13 mouse cellular contexts compared by ENCODE assay signal in genomic region chr7:91601307-91601706, GRCm38 (mm10).
DNase-seq lines count a peak whose midpoint lies in the region; ATAC-seq lines count a peak whose summit lies in the region.
"Had no signal": no experiment of that assay in that cellular context is flagged by ENCODE, and none has a peak within 500 bp of the region (broad histone marks: within the 10 kb centered on the region; RNA-seq: fewer than 3 reads in every experiment).

No protein-coding gene starts in this region.

- ATAC-seq in kidney, embryonic 16.5 days (ENCODE audit: low FRiP score, low TSS enrichment): no peak
- peak; percentile 56; the same call in 1 of the 2 replicates for ATAC-seq in granulocyte monocyte progenitor cell, adult 5-6 weeks (replicated peaks; ENCODE audit: poor library complexity, severe bottlenecking)

- no peaks in the 10 kb centered on the region for H3K9me3 ChIP-seq in kidney, embryonic 16.5 days (ENCODE audit: low read length)
- H3K9me3 ChIP-seq: embryonic facial prominence, embryonic 13.5 days; neural tube, embryonic 13.5 days had no signal

- no peak overlapping the region for H3K4me2 ChIP-seq in kidney, embryonic 16.5 days (replicated peaks; ENCODE audit: low read depth, low read length)
- H3K4me2 ChIP-seq: embryonic facial prominence, embryonic 13.5 days; heart, embryonic 11.5 days; neural tube, embryonic 13.5 days had no signal

- H3K27me3 ChIP-seq in kidney, embryonic 16.5 days (ENCODE audit: insufficient read depth, low read length): no peaks in the 10 kb centered on the region
- H3K27me3 ChIP-seq: embryonic facial prominence, embryonic 13.5 days; neural tube, embryonic 13.5 days had no signal

- H3K9ac ChIP-seq in kidney, embryonic 16.5 days (replicated peaks; ENCODE audit: low read length): no peak overlapping the region
- H3K9ac ChIP-seq: embryonic facial prominence, embryonic 13.5 days; neural tube, embryonic 13.5 days had no signal

- no peaks in the 10 kb centered on the region for H3K4me1 ChIP-seq in kidney, embryonic 16.5 days (ENCODE audit: insufficient read depth, low read length)
- H3K4me1 ChIP-seq: embryonic facial prominence, embryonic 13.5 days; neural tube, embryonic 13.5 days had no signal

- H3K36me3 ChIP-seq in kidney, embryonic 16.5 days (ENCODE audit: insufficient read depth, low read length): no peaks in the 10 kb centered on the region
- H3K36me3 ChIP-seq: embryonic facial prominence, embryonic 13.5 days; neural tube, embryonic 13.5 days had no signal

- H3K27ac ChIP-seq in kidney, embryonic 16.5 days (ENCODE audit: low read length): no peak overlapping the region
- H3K27ac ChIP-seq: embryonic facial prominence, embryonic 13.5 days; neural tube, embryonic 13.5 days had no signal

- DNase-seq in adrenal gland, postnatal 14 days: peak; percentile 21
- no peak for DNase-seq in adrenal gland, adult 8-10 months
- DNase-seq in kidney, postnatal 4 days: peak; percentile 4 to 6
- DNase-seq in adipocyte (ENCODE audit: low spot score): peak; percentile 36
- no peak for DNase-seq in layer of hippocampus, adult 8-10 months (ENCODE audit: low spot score in 2 of 2)
- DNase-seq in ovary, postnatal 10 days (ENCODE audit: low spot score): no peak
- DNase-seq: B cell, adult 2 months; kidney, adult 11 months had no signal

- H3K4me3 ChIP-seq in kidney, embryonic 16.5 days (ENCODE audit: low read length): no peak overlapping the region
- H3K4me3 ChIP-seq: embryonic facial prominence, embryonic 13.5 days; neural tube, embryonic 13.5 days had no signal

Comparison
In these comparisons a context has a peak if more than half of its experiments do, and no peak if none do; other contexts are left out.
1. DNase-seq: peak in adrenal gland, postnatal 14 days (single experiment), kidney, postnatal 4 days (2 of 2) and adipocyte (single experiment); none in adrenal gland, adult 8-10 months (single experiment), layer of hippocampus, adult 8-10 months (0 of 2) and ovary, postnatal 10 days (single experiment).